Mouse (Mus musculus) heart, postnatal 4 days (tissue): ENCODE measurements around the gene Znrf1. TPM values are rescaled to one million over a fixed set of nuclear protein-coding genes. Genes with fewer than 3 reads are reported as not detected.

Experiments
- DNase-seq: peaks from one replicate; pipeline ENCODE4 v3.0.0; 2021
- total RNA-seq, 2 experiments: library from RNA; stranded (reverse); gene quantifications; 2 replicates each; pipeline ENCODE4 v1.2.3; 2021

Gene Znrf1
- total RNA-seq, 2 experiments from 2014 or later, result 60.1 to 60.5 TPM

DNA sequence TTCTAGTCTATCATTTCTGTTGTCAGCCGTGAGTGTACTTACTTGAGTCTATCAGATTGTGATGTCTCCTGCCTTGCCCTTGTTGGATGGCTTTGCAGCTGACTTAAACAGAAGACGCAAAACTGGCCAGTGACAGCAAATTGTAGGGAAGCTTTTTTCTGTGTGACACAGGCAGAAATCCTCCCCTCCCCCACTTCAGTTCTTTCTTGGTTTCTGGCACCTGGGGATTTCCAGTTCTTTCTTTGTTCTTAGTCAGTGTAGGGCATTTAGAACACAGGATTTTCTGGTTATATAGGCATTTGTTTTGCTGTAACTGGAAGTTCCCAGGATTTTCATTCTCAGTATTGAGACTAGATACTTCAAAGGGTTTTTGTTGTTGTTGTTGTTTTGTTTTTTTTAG lies 34.5 kb downstream of the Znrf1 start:
- no peak for DNase-seq

DNA sequence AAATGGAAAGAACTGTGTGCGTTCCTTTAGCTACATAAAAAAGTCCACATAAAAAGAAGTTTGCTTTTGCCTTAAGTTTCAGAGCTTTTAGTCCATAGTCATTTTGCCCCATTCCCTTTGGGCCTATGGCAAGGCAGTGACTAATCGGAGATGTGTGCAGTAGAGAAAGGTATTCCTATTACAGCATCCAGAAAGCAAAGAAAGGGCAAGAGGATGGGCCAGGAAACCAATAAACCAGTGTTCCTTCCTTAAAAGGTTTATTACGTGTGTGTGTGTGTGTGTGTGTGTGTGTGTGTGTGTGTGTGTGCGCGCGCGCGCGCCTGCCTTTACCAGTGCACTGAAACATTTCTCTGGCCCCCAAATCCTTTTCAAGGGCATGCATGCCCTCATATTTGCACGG lies 35.8 kb downstream of the Znrf1 start:
- DNase-seq, result no peak

DNA sequence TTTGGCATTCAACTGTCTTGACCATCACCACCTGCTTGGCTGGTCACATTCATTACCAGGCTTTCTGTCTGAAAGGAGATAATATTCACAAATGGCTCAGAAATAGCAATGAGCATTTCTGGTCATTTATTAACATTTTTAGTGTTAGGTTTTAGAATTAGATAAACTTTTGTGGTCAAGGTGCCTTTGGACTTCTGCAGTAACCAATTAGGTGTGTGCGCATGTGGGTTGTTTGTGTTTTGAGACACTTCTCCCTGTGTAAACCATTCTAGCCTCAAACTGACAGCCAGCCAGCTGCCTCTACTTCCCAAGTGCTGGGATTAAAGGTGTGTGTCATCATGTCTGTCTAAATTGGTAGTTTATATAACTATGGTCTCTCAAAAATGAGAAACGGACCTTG lies 36.5 kb downstream of the Znrf1 start:
- no peak for DNase-seq

- DNase-seq, result no peak
Observed at GRCm38 (mm10) chr8:111573583-111573982, 37.7 kb downstream of the Znrf1 start.

DNA sequence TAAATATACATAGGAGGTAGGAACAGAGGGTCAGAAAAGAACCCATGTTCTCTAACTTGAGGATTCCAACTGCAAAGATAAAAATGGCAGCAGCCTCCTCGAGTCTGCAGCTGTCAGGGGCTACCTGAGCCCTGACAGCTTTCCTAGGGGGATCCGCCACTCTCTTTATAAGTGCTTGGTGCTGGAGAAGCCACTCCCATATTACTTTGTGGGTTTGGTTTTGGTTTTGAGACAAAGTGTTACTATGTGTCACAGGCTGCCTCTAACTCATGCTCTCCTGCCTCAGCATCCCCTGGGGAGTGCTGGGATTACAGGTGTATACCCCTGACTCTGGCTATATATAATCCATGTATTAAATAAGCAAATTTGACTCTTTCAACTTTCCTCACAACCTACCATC lies 38.1 kb downstream of the Znrf1 start:
- no peak for DNase-seq

DNA sequence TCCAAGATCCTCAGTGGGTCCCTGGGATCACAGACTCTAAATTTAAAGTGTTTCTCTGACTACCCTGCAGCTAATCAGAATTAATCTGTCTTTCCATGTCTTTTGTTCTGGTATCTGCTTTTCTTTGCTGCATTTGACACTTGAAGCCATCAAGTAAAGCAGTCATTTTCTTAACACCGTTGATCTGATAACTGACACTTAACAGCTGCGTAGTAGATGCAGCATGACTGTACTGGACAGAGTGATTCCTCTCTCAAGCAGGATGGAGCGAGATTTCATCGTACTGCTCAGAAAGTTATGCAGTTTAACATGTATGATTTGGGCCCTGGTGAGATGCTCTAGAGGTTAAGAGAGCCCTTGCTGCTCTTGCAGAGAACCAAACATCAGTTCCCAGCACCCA lies 39.6 kb downstream of the Znrf1 start:
- no peak for DNase-seq

GRCm38 (mm10) chr8:111576501-111576900 lies 40.6 kb downstream of the Znrf1 start:
- DNase-seq, result no peak

GRCm38 (mm10) chr8:111577880-111578533 lies 42.1 kb downstream of the Znrf1 start:
- DNase-seq, result no peak

DNA sequence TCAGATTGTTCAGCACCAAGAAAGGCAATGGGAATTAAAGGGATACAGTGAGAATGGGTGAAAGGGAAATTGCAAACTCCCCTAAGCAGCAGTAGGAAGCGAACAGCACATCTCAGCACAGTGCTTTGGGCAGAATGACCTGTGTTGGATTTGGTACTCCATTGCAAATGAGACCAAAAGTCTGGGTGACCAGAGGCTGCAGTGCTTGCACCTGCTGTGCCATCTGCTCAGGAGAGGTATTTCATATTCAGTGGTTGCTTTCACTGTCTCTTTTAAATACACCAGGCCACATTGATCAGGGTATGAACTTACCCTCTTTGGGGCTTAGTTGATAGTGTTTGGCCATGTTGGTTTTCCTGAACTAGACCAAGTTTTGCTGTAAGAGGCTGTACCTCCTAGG lies 43.4 kb downstream of the Znrf1 start:
- DNase-seq, result no peak

DNA sequence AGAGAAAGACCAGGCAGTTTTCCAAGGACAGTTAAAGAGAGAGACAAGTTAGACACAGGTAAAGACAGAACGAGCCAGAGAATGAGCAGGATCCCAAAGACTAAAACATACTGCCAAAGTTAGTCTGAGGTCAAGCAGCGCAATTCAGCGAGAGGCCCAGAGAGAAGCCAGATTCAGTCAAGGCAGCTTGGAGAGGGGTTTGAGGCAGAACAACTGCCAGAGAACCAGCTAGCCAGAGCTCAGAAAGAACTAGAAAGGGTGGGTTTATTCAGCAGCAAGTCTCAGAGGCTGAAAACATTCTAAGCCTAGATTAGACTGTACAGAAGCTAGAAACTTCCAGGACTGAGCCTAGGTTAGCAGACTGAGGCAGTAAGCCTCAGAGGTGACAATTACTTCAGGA lies 44.4 kb downstream of the Znrf1 start:
- DNase-seq, result no peak

DNA sequence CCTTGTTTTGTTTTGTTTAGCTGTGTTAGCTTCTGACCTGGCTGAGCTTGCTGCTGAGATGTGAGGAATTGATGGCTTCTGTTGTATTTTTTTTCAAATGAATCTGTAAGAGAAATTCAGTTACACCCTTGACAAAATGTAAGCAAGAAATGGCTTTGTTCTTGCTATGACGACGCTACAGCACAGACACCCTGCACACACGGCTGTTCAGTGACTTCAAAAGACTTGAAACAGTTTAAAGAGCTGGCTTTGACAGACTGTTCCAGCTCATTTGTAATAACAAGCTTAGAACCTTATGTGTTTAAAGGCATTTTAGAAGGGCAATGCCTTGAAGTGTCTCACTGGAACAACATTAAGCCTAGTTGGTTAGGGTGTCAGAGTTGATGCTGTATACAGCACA lies 46.5 kb downstream of the Znrf1 start:
- no peak for DNase-seq

DNA sequence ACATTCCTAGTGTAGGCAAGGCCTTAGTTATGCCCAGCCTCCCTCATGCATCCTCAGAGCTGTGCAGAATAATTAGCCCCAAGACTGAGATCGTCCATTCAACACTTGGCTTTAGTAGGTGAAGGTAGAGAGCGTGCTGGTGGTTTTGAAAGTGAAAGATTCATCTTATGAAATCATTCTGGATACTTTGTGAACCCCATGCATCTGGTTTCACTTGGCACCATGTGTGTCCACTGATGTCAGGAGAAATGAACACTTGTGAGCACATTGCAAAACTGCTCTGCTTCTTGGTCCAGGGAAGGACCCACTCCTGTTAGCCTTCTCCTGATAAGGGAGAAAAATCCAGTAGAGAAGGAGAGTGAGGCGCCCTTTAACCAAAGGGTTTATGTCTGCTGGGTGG lies 49.0 kb downstream of the Znrf1 start:
- no peak for DNase-seq

DNA sequence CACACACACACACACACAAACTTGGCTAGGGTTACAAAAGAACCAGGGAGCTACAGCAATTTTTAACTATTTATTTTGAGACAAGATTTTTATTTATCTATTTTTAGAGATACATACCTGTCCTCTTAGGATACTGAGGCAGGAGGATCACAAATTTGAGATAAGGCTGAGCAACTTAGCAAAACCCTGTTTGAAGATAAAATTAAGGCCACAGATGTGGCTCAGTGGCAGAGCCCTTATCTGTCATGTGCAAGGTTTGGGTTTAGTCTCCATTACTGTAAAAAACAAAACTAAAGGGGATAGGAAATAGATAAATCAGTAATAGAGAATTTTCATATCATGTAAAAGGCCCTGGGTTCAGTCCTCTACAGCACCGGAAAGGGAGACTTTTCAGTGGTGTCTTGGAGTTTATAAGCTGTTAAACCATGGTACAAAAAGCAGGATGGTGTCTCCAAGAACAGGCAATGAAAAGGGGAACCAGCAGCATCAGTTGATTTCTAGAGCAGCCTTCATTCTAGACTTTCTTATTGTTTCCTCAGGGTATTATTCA lies 51.7 kb downstream of the Znrf1 start:
- DNase-seq, result no peak

GRCm38 (mm10) chr8:111588336-111588735 lies 52.4 kb downstream of the Znrf1 start:
- DNase-seq, result no peak

- DNase-seq, result no peak
Observed at GRCm38 (mm10) chr8:111590214-111590613, 54.3 kb downstream of the Znrf1 start.

GRCm38 (mm10) chr8:111591176-111591575 lies 55.3 kb downstream of the Znrf1 start:
- DNase-seq, result no peak

- DNase-seq, result no peak
Observed at GRCm38 (mm10) chr8:111592390-111592910, 56.6 kb downstream of the Znrf1 start.

DNA sequence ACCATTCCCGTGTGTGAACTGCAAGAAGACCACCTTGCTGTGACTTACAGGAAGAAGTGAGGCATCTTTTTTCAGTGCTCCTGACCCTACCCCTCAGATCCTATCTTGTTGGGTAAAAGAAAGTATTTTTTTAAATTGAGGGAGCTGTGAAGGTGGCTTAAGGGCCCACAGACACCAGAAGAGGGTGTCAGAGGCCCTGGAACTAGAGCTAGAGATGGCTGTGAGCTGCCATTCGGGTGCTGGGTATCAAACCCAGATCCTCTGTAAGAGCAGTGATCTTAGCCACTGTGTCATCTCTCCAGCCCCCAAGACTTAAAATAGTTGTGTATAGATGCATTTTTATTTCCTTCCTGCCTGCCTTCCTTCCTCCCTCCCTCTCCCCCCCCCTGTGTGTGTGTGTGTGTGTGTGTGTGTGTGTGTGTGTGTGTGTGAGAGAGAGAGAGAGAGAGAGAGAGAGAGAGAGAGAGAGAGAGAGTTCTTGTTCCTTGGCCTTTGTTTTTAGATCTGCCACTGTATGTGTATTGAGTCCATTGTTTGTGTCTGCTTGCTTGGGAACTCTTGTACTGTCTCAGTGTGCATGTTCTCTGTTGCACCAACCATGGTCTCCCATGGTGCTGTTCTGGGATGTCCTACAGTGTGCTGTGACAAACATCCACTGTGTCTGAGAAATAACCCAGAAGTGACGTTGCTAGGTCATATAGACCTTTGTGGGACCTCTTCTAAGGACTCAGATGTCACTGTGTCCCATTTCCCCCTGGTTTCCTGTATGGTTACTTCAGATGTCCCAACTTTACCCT lies 58.3 kb downstream of the Znrf1 start:
- DNase-seq, result no peak

- no peak for DNase-seq
Observed at GRCm38 (mm10) chr8:111594951-111595350, 59.1 kb downstream of the Znrf1 start.

DNA sequence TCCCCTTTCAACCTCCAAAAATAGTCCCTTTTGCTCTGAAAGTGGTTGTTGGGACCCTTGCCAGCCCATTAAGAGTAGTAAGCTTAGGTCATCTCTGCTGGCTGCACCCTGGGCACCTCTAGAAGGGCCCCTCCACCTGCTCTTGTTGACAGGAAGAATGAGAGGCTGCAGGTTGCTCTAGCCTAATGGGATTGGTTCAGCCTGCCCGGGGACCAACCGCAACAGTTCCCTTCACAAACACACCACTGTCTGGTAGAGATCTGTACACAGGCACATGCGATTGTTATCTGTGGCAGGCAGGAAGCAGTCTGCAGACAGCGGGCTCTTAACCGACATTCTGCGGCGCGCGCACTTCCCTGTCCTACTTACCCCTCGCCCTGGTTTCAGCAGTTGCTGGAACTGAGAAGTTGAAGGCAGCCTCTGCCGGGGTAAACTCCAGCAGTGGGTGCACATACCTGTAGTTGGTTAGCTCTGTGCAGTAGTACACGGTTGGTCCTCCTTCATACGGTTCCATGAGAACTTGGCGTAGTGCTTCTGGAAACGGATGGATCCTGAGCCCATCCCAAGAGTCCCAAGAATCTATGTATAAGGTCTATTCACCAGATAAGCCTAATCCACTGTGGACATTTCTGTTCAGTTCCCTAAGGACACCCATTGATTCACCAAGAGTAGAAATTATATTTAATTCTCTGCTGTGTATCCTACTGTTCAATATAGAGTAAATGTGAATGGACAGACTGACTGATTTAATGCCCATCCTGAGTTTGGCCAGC lies 60.0 kb downstream of the Znrf1 start:
- peak; percentile 48 for DNase-seq

DNA sequence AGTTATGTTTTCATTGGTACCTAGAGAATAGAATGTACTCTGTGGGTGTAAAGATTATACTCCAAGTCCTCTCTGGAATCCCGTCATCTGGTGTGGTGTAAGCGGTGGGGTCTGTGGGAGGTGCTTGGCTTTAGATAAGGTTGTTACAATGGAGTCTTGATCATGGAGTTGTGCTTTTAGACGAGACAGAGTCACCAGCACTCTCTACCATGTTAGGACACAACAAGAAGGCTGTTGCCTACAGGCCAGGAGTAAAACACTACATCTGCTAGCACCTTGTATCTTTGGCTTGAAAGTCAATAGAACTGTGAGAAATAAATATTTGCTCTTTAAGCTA lies 60.6 kb downstream of the Znrf1 start:
- DNase-seq, result no peak

DNA sequence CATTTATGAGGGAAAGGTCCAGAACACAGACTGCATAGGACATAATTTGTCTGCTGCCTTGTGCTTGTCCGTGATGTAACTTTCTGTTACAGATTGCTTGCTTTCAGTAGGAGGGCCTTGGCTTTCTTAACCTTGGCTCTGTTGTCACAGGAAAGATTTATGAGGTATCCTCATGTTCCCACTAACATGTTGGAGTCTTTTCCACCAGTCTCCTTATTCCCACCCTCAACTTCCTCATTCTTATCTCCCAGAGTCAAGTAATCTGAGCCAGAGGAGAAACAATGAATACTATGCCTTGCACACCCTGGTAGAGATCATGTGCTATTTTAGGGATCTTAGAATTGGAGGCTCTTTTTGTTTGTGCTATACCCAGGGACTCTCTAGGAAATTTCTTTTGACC lies 61.4 kb downstream of the Znrf1 start:
- DNase-seq, result peak; percentile 27
